Mouse (Mus musculus) intestine, embryonic 16.5 days (tissue): ENCODE measurements at regions not wholly inside any gene's neighbourhood (a gene's known extent, or its start where the extent isn't known, plus 50 kb on each side); places are given as distances from the start of the nearest gene placed in this dataset.

ENCODE experiments used
- ATAC-seq: fragments of 200-750 bp; cut with Nextera tagmentation; 2 replicates; pipeline ENCODE4 v1.8.0; 2017; ENCODE audit warnings: moderate TSS enrichment, moderate library complexity
- H3K27ac ChIP-seq: fragments of 300-500 bp; sonication (generic); 2 replicates; pipeline ENCODE4 v1.5.1; 2014; ENCODE audit warnings: mild to moderate bottlenecking, low read length
- H3K27me3 ChIP-seq: fragments of 300-500 bp; sonication (generic); replicated peaks from 2 replicates; pipeline ENCODE4 v1.6.1; 2014; ENCODE audit warnings: low read length, control low read depth, mixed read lengths; ENCODE audit not compliant: control insufficient read depth, insufficient read depth
- H3K36me3 ChIP-seq: fragments of 300-500 bp; sonication (generic); 2 replicates; pipeline ENCODE4 v1.6.1; 2014; ENCODE audit warnings: low read length, control low read depth; ENCODE audit not compliant: control insufficient read depth, insufficient read depth
- H3K4me1 ChIP-seq: fragments of 300-500 bp; sonication (generic); 2 replicates; pipeline ENCODE4 v1.6.1; 2014; ENCODE audit warnings: low read length, control low read depth, mixed read lengths; ENCODE audit not compliant: control insufficient read depth, insufficient read depth
- H3K4me2 ChIP-seq: fragments of 300-500 bp; sonication (generic); 2 replicates; pipeline ENCODE4 v1.6.1; 2014; ENCODE audit warnings: low read depth, low read length, control low read depth
- H3K4me3 ChIP-seq: fragments of 300-500 bp; sonication (generic); 2 replicates; pipeline ENCODE4 v1.5.1; 2014; ENCODE audit warnings: mild to moderate bottlenecking, low read length
- H3K9ac ChIP-seq: fragments of 300-500 bp; sonication (generic); 2 replicates; pipeline ENCODE4 v1.6.1; 2014; ENCODE audit warnings: low read depth, low read length
- H3K9me3 ChIP-seq: fragments of 300-500 bp; sonication (generic); 2 replicates; pipeline ENCODE4 v1.6.1; 2016; ENCODE audit warnings: low read length, control low read depth; ENCODE audit not compliant: control insufficient read depth
- WGBS: fragments of 180-500 bp; shearing (Covaris S2); extraction: QIAGEN DNeasy Blood & Tissue Kit; methylation state at CpG from one replicate; pipeline ENCODE4 v1.1.7; 2014; 5-methylcytosine and 5-hydroxymethylcytosine counted together

- Histone ChIP-seq H3K4me1 (no peaks in the 10 kb centered on the region), H3K4me3 (no peak overlapping the region), H3K9me3 (no peaks in the 10 kb centered on the region), H3K27me3 (no peaks in the 10 kb centered on the region), H3K4me2 (no peak overlapping the region), H3K27ac (no peak overlapping the region), H3K9ac (no peak overlapping the region), H3K36me3 (no peaks in the 10 kb centered on the region)
- WGBS = 89% methylated on average over 1 of the region's 1 CpGs
- ATAC-seq = no peak
Measured at GRCm38 (mm10) chr16:46956990-46957389, 458.7 kb upstream of the Nectin3 start.

GRCm38 (mm10) chr16:46926060-46926459 is 427.7 kb upstream of the Nectin3 start:
- no peaks in the 10 kb centered on the region for H3K4me1 ChIP-seq
- H3K4me3 ChIP-seq = no peak overlapping the region

GRCm38 (mm10) chr16:46894576-46895203 is 396.4 kb upstream of the Nectin3 start:
- no peaks in the 10 kb centered on the region for H3K27me3 ChIP-seq
- no peaks in the 10 kb centered on the region for H3K36me3 ChIP-seq
- no peak for ATAC-seq
- no peaks in the 10 kb centered on the region for H3K4me1 ChIP-seq
- WGBS = 75% methylated on average over 2 of the region's 2 CpGs
- H3K27ac ChIP-seq = no peak overlapping the region
- no peaks in the 10 kb centered on the region for H3K9me3 ChIP-seq
- no peak overlapping the region for H3K9ac ChIP-seq
- no peak overlapping the region for H3K4me2 ChIP-seq
- no peak overlapping the region for H3K4me3 ChIP-seq

More at GRCm38 (mm10) chr16:46926060-46926459, 427.7 kb upstream of the Nectin3 start:
- Histone ChIP-seq H3K9me3 (no peaks in the 10 kb centered on the region), H3K36me3 (no peaks in the 10 kb centered on the region), H3K27ac (no peak overlapping the region), H3K27me3 (no peaks in the 10 kb centered on the region), H3K9ac (no peak overlapping the region), H3K4me2 (no peak overlapping the region)
- WGBS = 78% methylated on average over 3 of the region's 3 CpGs
- no peak for ATAC-seq

GRCm38 (mm10) chr16:46878739-46879138 is 380.4 kb upstream of the Nectin3 start:
- H3K4me3 ChIP-seq = no peak overlapping the region
- no peak overlapping the region for H3K27ac ChIP-seq
- no peak overlapping the region for H3K4me2 ChIP-seq
- WGBS = 89% methylated on average over 2 of the region's 2 CpGs
- no peak overlapping the region for H3K9ac ChIP-seq
- no peak for ATAC-seq
- no peaks in the 10 kb centered on the region for H3K36me3 ChIP-seq
- H3K27me3 ChIP-seq = no peaks in the 10 kb centered on the region
- no peaks in the 10 kb centered on the region for H3K9me3 ChIP-seq
- no peaks in the 10 kb centered on the region for H3K4me1 ChIP-seq

- 89% methylated on average over 2 of the region's 2 CpGs for WGBS
- Histone ChIP-seq H3K9me3 (no peaks in the 10 kb centered on the region), H3K9ac (no peak overlapping the region), H3K27me3 (no peaks in the 10 kb centered on the region), H3K4me2 (no peak overlapping the region), H3K27ac (no peak overlapping the region), H3K36me3 (no peaks in the 10 kb centered on the region), H3K4me1 (no peaks in the 10 kb centered on the region), H3K4me3 (no peak overlapping the region)
- no peak for ATAC-seq
Measured at GRCm38 (mm10) chr16:46863959-46864358, 365.6 kb upstream of the Nectin3 start.

- WGBS = 45% methylated on average over 4 of the region's 4 CpGs
- Histone ChIP-seq H3K4me3 (no peak overlapping the region), H3K9ac (no peak overlapping the region), H3K27me3 (no peaks in the 10 kb centered on the region), H3K36me3 (no peaks in the 10 kb centered on the region), H3K27ac (no peak overlapping the region), H3K9me3 (no peaks in the 10 kb centered on the region), H3K4me2 (no peak overlapping the region), H3K4me1 (0 out of 2 replicates have a peak, but pooled peaks cover 3% of the 10 kb centered on the region)
- ATAC-seq = peak; percentile 90
Measured at GRCm38 (mm10) chr16:46849534-46849933, 351.2 kb upstream of the Nectin3 start.

- H3K9me3 ChIP-seq = no peaks in the 10 kb centered on the region
- no peaks in the 10 kb centered on the region for H3K36me3 ChIP-seq
- H3K4me1 ChIP-seq = 0 out of 2 replicates have a peak, but pooled peaks cover 3% of the 10 kb centered on the region
- H3K4me3 ChIP-seq = no peak overlapping the region
- peak; percentile 47; the same call in 1 of the 2 replicates for ATAC-seq
- no peak overlapping the region for H3K9ac ChIP-seq
- no peak overlapping the region for H3K27ac ChIP-seq
- 0 out of 2 replicates have a peak overlapping the region, but pooled peaks have one; percentile 9 for H3K4me2 ChIP-seq
- no peaks in the 10 kb centered on the region for H3K27me3 ChIP-seq
Measured at GRCm38 (mm10) chr16:46848755-46849154, 350.4 kb upstream of the Nectin3 start.

GRCm38 (mm10) chr16:46847707-46848356 is 349.5 kb upstream of the Nectin3 start:
- Histone ChIP-seq H3K4me3 (no peak overlapping the region), H3K9me3 (no peaks in the 10 kb centered on the region), H3K9ac (no peak overlapping the region), H3K4me2 (0 out of 2 replicates have a peak overlapping the region, but pooled peaks have one; percentile 3), H3K27ac (peak overlapping the region; percentile 72), H3K27me3 (no peaks in the 10 kb centered on the region), H3K36me3 (no peaks in the 10 kb centered on the region), H3K4me1 (0 out of 2 replicates have a peak, but pooled peaks cover 3% of the 10 kb centered on the region)
- WGBS = 51% methylated on average over 3 of the region's 3 CpGs
- ATAC-seq = peak; percentile 75

GRCm38 (mm10) chr16:46841179-46841578 is 342.9 kb upstream of the Nectin3 start:
- no peak for ATAC-seq
- no peak overlapping the region for H3K4me3 ChIP-seq
- 75% methylated on average over 2 of the region's 2 CpGs for WGBS

More at GRCm38 (mm10) chr16:46841179-46841578, 342.9 kb upstream of the Nectin3 start:
- H3K27ac ChIP-seq = no peak overlapping the region
- H3K4me1 ChIP-seq = no peaks in the 10 kb centered on the region
- H3K9ac ChIP-seq = no peak overlapping the region
- H3K9me3 ChIP-seq = no peaks in the 10 kb centered on the region
- no peaks in the 10 kb centered on the region for H3K36me3 ChIP-seq
- H3K4me2 ChIP-seq = no peak overlapping the region
- no peaks in the 10 kb centered on the region for H3K27me3 ChIP-seq
